Mouse (Mus musculus): ENCODE data around the gene Wiz. TPM values are rescaled to one million over a fixed set of nuclear protein-coding genes. Genes with fewer than 3 reads are reported as not detected.

The Wiz gene
- total RNA-seq (2021), result 10 to 100 TPM; 11.2 to 11.6 TPM
- long read RNA-seq, experiment 1, partial matches to known transcripts, result 3 of 9 reads
- long read RNA-seq, experiment 1, other reads (novel, unspliced or antisense), result 3 of 9 reads
- long read RNA-seq, experiment 2, partial matches to known transcripts, result 1 of 7 reads
- long read RNA-seq, experiment 2, other reads (novel, unspliced or antisense), result 4 of 7 reads

GRCm38 (mm10) chr17:32389101-32389659 lies at the start of gene Wiz:
Gene Wiz, minus strand, starts transcription at chr17:32389439.
- DNase-seq, result peak; percentile 91 to 95
- intact Hi-C loops (cut with DNase I), result loop anchor here (2.0 to 5.0 kb wide), 2 partner anchors 24 to 98 kb away; no protein-coding TSS in a partner anchor

GRCm38 (mm10) chr17:32437106-32437505 lies 47.9 kb upstream of the Wiz start:
- intact Hi-C loops (cut with DNase I), result loop anchor here (10.0 kb wide), 1 partner anchor 212 kb away; no protein-coding TSS in a partner anchor
- DNase-seq, result no peak

GRCm38 (mm10) chr17:32435151-32435550 lies 45.9 kb upstream of the Wiz start:
- intact Hi-C loops (cut with DNase I), result loop anchor here (10.0 kb wide), 1 partner anchor 210 kb away; no protein-coding TSS in a partner anchor

GRCm38 (mm10) chr17:32434324-32434723 lies 45.1 kb upstream of the Wiz start:
- intact Hi-C loops (cut with DNase I), result loop anchor here (5.0 to 10.0 kb wide), 2 partner anchors 87 to 210 kb away; no protein-coding TSS in a partner anchor
- DNase-seq, result no peak

More at GRCm38 (mm10) chr17:32435151-32435550, 45.9 kb upstream of the Wiz start:
- DNase-seq, result no peak

GRCm38 (mm10) chr17:32431972-32432371 lies 42.7 kb upstream of the Wiz start:
- intact Hi-C loops (cut with DNase I), result loop anchor here (5.0 to 10.0 kb wide), 2 partner anchors 85 to 207 kb away; no protein-coding TSS in a partner anchor
- DNase-seq, result no peak

- intact Hi-C loops (cut with DNase I), result no loop called here
- DNase-seq, result no peak
Measured at GRCm38 (mm10) chr17:32426610-32427009, 37.4 kb upstream of the Wiz start.

GRCm38 (mm10) chr17:32424034-32424433 lies 34.8 kb upstream of the Wiz start, which contains the start of gene Pglyrp2:
Gene Pglyrp2, minus strand, starts transcription at chr17:32424167.
- no peak for DNase-seq
- intact Hi-C loops (cut with DNase I), result no loop called here

- intact Hi-C loops (cut with DNase I), result no loop called here
Measured at GRCm38 (mm10) chr17:32420781-32421180, 31.5 kb upstream of the Wiz start.

GRCm38 (mm10) chr17:32419989-32420388 lies 30.8 kb upstream of the Wiz start:
- no peak for DNase-seq
- intact Hi-C loops (cut with DNase I), result no loop called here

More at GRCm38 (mm10) chr17:32420781-32421180, 31.5 kb upstream of the Wiz start:
- no peak for DNase-seq

GRCm38 (mm10) chr17:32416771-32417170 lies 27.5 kb upstream of the Wiz start:
- intact Hi-C loops (cut with DNase I), result no loop called here
- DNase-seq, result no peak

GRCm38 (mm10) chr17:32415417-32416020 lies 26.3 kb upstream of the Wiz start:
- no peak for DNase-seq
- intact Hi-C loops (cut with DNase I), result no loop called here

GRCm38 (mm10) chr17:32411898-32412297 lies 22.7 kb upstream of the Wiz start:
- DNase-seq, result no peak
- intact Hi-C loops (cut with DNase I), result no loop called here

- no peak for DNase-seq
- intact Hi-C loops (cut with DNase I), result no loop called here
Measured at GRCm38 (mm10) chr17:32403417-32403816, 14.2 kb upstream of the Wiz start, which contains the start of gene Rasal3. Gene Rasal3, minus strand, starts transcription at chr17:32403583.

- no peak for DNase-seq
- intact Hi-C loops (cut with DNase I), result no loop called here
Measured at GRCm38 (mm10) chr17:32402779-32403157, 13.5 kb upstream of the Wiz start.

GRCm38 (mm10) chr17:32402011-32402778 lies 13.0 kb upstream of the Wiz start:
- intact Hi-C loops (cut with DNase I), result no loop called here
- no peak for DNase-seq

GRCm38 (mm10) chr17:32396266-32396665 lies 7.0 kb upstream of the Wiz start:
- DNase-seq, result no peak
- intact Hi-C loops (cut with DNase I), result no loop called here

- intact Hi-C loops (cut with DNase I), result no loop called here
- DNase-seq, result no peak
Measured at GRCm38 (mm10) chr17:32393944-32394343, 4.7 kb upstream of the Wiz start.

- intact Hi-C loops (cut with DNase I), result loop anchor here (2.0 to 5.0 kb wide), 2 partner anchors 24 to 99 kb away; no protein-coding TSS in a partner anchor
- DNase-seq, result peak in 1 of 2 experiments; percentile 46
Measured at GRCm38 (mm10) chr17:32388370-32389100, 704 bp downstream of the Wiz start.

- intact Hi-C loops (cut with DNase I), result loop anchor here (2.0 to 5.0 kb wide), 2 partner anchors 23 to 99 kb away; no protein-coding TSS in a partner anchor
- DNase-seq, result no peak
Measured at GRCm38 (mm10) chr17:32387986-32388369, 1.3 kb downstream of the Wiz start.

All from gastrocnemius, postnatal 36 days (tissue).